Mouse (Mus musculus) stomach, postnatal 0 days (tissue): Measurements from ENCODE around the gene Tcp10b.
"Not testable (repeated sequence)": the region's sequence is repeated elsewhere in the genome, so short reads cannot be mapped to it uniquely, and the experiment has no call there.

Source experiments
- CTCF ChIP-seq: IDR thresholded peaks from 2 replicates; pipeline ENCODE4 v1.5.1; 2016; ENCODE audit warnings: antibody characterized with exemption, low read depth, mild to moderate bottlenecking, moderate library complexity
- EP300 ChIP-seq: optimal IDR thresholded peaks from 2 replicates; pipeline ENCODE3; 2016; ENCODE audit warnings: antibody characterized with exemption

DNA sequence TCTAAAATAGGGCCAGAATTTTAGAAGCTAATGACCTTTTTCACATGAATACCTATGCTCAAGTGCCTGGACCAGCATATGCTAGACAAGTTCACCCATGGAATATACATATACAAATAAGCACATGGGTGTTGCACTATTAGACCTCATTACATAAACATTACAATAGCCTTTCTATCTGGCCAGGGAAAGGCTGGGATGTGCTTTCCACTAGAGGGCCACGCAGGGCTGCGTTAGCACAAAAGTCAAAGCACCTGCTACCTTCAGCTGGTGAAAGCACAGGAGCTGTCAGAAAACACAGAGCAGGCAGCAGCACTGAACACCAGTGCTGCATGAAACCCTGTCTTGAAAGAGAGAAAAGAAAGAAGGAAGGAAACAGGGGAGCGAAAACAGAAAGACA, 63.3 kb downstream of the Tcp10b start:
- TF ChIP-seq EP300, CTCF: not testable (repeated sequence)
